Mouse (Mus musculus): ENCODE data around the gene Dnajc4.
"Not testable (repeated sequence)": the region's sequence is repeated elsewhere in the genome, so short reads cannot be mapped to it uniquely, and the experiment has no call there.

The Dnajc4 gene

GRCm38 (mm10) chr19:6995255-6995991 is 3.1 kb upstream of the Dnajc4 start:
- DNase-seq (ENCODE audit: low spot score) = no peak

GRCm38 (mm10) chr19:6994489-6994888 is 2.1 kb upstream of the Dnajc4 start:
- no peak for DNase-seq (ENCODE audit: low spot score)

- DNase-seq (ENCODE audit: low spot score) = no peak
Observed at GRCm38 (mm10) chr19:6994002-6994401, 1.6 kb upstream of the Dnajc4 start.

- DNase-seq (ENCODE audit: low spot score) = no peak
Observed at GRCm38 (mm10) chr19:6993011-6993770, 819 bp upstream of the Dnajc4 start.

GRCm38 (mm10) chr19:6991166-6991565 is 1.2 kb downstream of the Dnajc4 start:
- DNase-seq (ENCODE audit: low spot score) = not testable (repeated sequence)

- no peak for DNase-seq (ENCODE audit: low spot score)
Observed at GRCm38 (mm10) chr19:6990712-6991111, 1.7 kb downstream of the Dnajc4 start.

- DNase-seq (ENCODE audit: low spot score) = no peak
Observed at GRCm38 (mm10) chr19:6989251-6989650, 3.1 kb downstream of the Dnajc4 start.

- no peak for DNase-seq (ENCODE audit: low spot score)
Observed at GRCm38 (mm10) chr19:6987904-6988285, 4.5 kb downstream of the Dnajc4 start.

GRCm38 (mm10) chr19:6987061-6987903 is 5.1 kb downstream of the Dnajc4 start, which contains the start of gene Vegfb:
Gene Vegfb, minus strand, starts transcription at chr19:6987651.
- no peak for DNase-seq (ENCODE audit: low spot score)

- DNase-seq (ENCODE audit: low spot score) = no peak
Observed at GRCm38 (mm10) chr19:6985951-6986708, 6.2 kb downstream of the Dnajc4 start.

GRCm38 (mm10) chr19:6985300-6985699 is 7.1 kb downstream of the Dnajc4 start:
- DNase-seq (ENCODE audit: low spot score) = no peak

- DNase-seq (ENCODE audit: low spot score) = no peak
Observed at GRCm38 (mm10) chr19:6983621-6984020, 8.8 kb downstream of the Dnajc4 start.

- DNase-seq (ENCODE audit: low spot score) = no peak
Observed at GRCm38 (mm10) chr19:6981465-6981864, 10.9 kb downstream of the Dnajc4 start.

- DNase-seq (ENCODE audit: low spot score) = peak; percentile 94
Observed at GRCm38 (mm10) chr19:6980381-6981093, 11.8 kb downstream of the Dnajc4 start, which contains the start of gene Fkbp2. Gene Fkbp2, minus strand, starts transcription at chr19:6980501.

- peak; percentile 99 for DNase-seq (ENCODE audit: low spot score)
Observed at GRCm38 (mm10) chr19:6979486-6980380, 12.6 kb downstream of the Dnajc4 start.

GRCm38 (mm10) chr19:6979001-6979479 is 13.3 kb downstream of the Dnajc4 start:
- DNase-seq (ENCODE audit: low spot score) = no peak

- no peak for DNase-seq (ENCODE audit: low spot score)
Observed at GRCm38 (mm10) chr19:6978639-6978974, 13.8 kb downstream of the Dnajc4 start.

GRCm38 (mm10) chr19:6977759-6978638 is 14.4 kb downstream of the Dnajc4 start:
- no peak for DNase-seq (ENCODE audit: low spot score)
